Comparison of ENCODE assay signal across 16 mouse cellular contexts in the genomic region with DNA sequence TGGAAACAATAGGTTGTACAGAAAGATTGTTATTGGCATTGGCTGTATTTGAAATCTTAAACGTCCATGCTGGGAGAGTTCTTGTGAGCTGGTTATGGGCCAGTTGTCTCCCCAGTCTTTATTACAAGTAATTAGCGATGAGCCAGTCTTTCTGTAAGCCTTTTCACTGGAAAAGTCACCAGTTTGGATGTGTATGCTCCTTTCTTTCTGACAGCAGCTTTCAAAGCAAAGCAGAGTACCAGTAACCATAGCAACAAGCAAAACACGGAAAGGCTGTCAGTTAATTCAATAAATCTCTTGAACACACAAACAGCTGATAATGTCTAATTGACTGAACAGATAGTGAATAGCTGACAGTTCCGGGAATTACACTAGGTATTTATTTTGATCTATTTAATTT.
DNase-seq lines count a peak whose midpoint lies in the region; ATAC-seq and TF ChIP-seq lines count a peak whose summit lies in the region.
"Had no signal": no experiment of that assay in that cellular context is flagged by ENCODE, and none has a peak within 500 bp of the region (broad histone marks: within the 10 kb centered on the region; RNA-seq: fewer than 3 reads in every experiment).

No protein-coding gene starts in this region.

- H3K36me3 ChIP-seq in embryonic facial prominence, embryonic 15.5 days, result no peaks in the 10 kb centered on the region
- H3K36me3 ChIP-seq in hindbrain, postnatal 0 days (ENCODE audit: insufficient read depth, low read length), result no peaks in the 10 kb centered on the region
- no peaks in the 10 kb centered on the region for H3K36me3 ChIP-seq in neural tube, embryonic 13.5 days
- H3K36me3 ChIP-seq: limb, embryonic 12.5 days; stomach, embryonic 15.5 days had no signal

- no peaks in the 10 kb centered on the region for H3K9me3 ChIP-seq in embryonic facial prominence, embryonic 15.5 days (replicated peaks)
- no peaks in the 10 kb centered on the region for H3K9me3 ChIP-seq in hindbrain, postnatal 0 days (ENCODE audit: low read length)
- no peaks in the 10 kb centered on the region for H3K9me3 ChIP-seq in neural tube, embryonic 13.5 days
- H3K9me3 ChIP-seq: limb, embryonic 12.5 days; megakaryocyte, embryonic 14.5 days; stomach, embryonic 15.5 days had no signal

- H3K4me1 ChIP-seq in embryonic facial prominence, embryonic 15.5 days, result peaks cover 11% of the 10 kb centered on the region
- H3K4me1 ChIP-seq in hindbrain, postnatal 0 days (ENCODE audit: insufficient read depth, low read length), result peaks cover 4% of the 10 kb centered on the region
- H3K4me1 ChIP-seq in neural tube, embryonic 13.5 days (replicated peaks), result peaks cover 16% of the 10 kb centered on the region
- H3K4me1 ChIP-seq: megakaryocyte, embryonic 14.5 days; stomach, embryonic 15.5 days had no signal

- 52% methylated on average over 4 of the region's 4 CpGs for WGBS in embryonic facial prominence, embryonic 15.5 days
- 13% methylated on average over 4 of the region's 4 CpGs for WGBS in hindbrain, postnatal 0 days
- WGBS in neural tube, embryonic 13.5 days, result 19% methylated on average over 4 of the region's 4 CpGs

- DNase-seq in layer of hippocampus, adult 11-12 months (ENCODE audit: low spot score), result peak; percentile 11
- DNase-seq in layer of hippocampus, postnatal 25 days (ENCODE audit: extremely low spot score in 1 of 2, low spot score in 1 of 2), result no peak
- peak; percentile 82 for DNase-seq in hindbrain, postnatal 0 days (ENCODE audit: low spot score)
- no peak for DNase-seq in urinary bladder, adult 18-20 months (ENCODE audit: low spot score in 2 of 2)
- no peak for DNase-seq in urinary bladder, adult 2 months (ENCODE audit: low spot score)
- DNase-seq: B cell, adult 2 months; cerebellum, postnatal 25 days; heart, postnatal 10 days; kidney, postnatal 10 days; right cerebral cortex, postnatal 14 days had no signal

- no peak for ATAC-seq in embryonic facial prominence, embryonic 15.5 days (ENCODE audit: insufficient number of reproducible peaks, low FRiP score, low TSS enrichment, low read depth)
- ATAC-seq in hindbrain, postnatal 0 days, result peak; percentile 79
- ATAC-seq in neural tube, embryonic 13.5 days (ENCODE audit: low read depth), result peak; percentile 84
- ATAC-seq in megakaryocyte, adult 5-6 weeks (ENCODE audit: poor library complexity, severe bottlenecking), result no peak

- H3K27me3 ChIP-seq in embryonic facial prominence, embryonic 15.5 days, result no peaks in the 10 kb centered on the region
- H3K27me3 ChIP-seq in hindbrain, postnatal 0 days (ENCODE audit: insufficient read depth, low read length), result no peaks in the 10 kb centered on the region
- no peaks in the 10 kb centered on the region for H3K27me3 ChIP-seq in neural tube, embryonic 13.5 days
- H3K27me3 ChIP-seq: limb, embryonic 12.5 days; megakaryocyte, embryonic 14.5 days; stomach, embryonic 15.5 days had no signal

- H3K4me2 ChIP-seq in embryonic facial prominence, embryonic 15.5 days (replicated peaks), result no peak overlapping the region
- H3K4me2 ChIP-seq in hindbrain, postnatal 0 days (ENCODE audit: low read depth, low read length), result no peak overlapping the region
- no peak overlapping the region for H3K4me2 ChIP-seq in neural tube, embryonic 13.5 days
- H3K4me2 ChIP-seq: limb, embryonic 12.5 days; stomach, embryonic 15.5 days had no signal

- no peak overlapping the region for H3K9ac ChIP-seq in embryonic facial prominence, embryonic 15.5 days
- H3K9ac ChIP-seq in hindbrain, postnatal 0 days (replicated peaks; ENCODE audit: low read length), result no peak overlapping the region
- no peak overlapping the region for H3K9ac ChIP-seq in neural tube, embryonic 13.5 days
- H3K9ac ChIP-seq: limb, embryonic 12.5 days; stomach, embryonic 15.5 days had no signal

- no peak for TF ChIP-seq CTCF in hindbrain, postnatal 0 days (IDR thresholded peaks at IDR 0.05; ENCODE audit: low read depth)

- H3K27ac ChIP-seq in embryonic facial prominence, embryonic 15.5 days (replicated peaks), result 0 out of 2 replicates have a peak overlapping the region, but pooled peaks have one; percentile 11
- H3K27ac ChIP-seq in hindbrain, postnatal 0 days, result peak overlapping the region; percentile 37
- peak overlapping the region; percentile 1; the same call in 1 of the 2 replicates for H3K27ac ChIP-seq in neural tube, embryonic 13.5 days (replicated peaks)
- H3K27ac ChIP-seq: stomach, embryonic 15.5 days had no signal

- no peak overlapping the region for H3K4me3 ChIP-seq in embryonic facial prominence, embryonic 15.5 days (replicated peaks)
- H3K4me3 ChIP-seq in hindbrain, postnatal 0 days (ENCODE audit: low read length), result no peak overlapping the region
- H3K4me3 ChIP-seq in neural tube, embryonic 13.5 days, result no peak overlapping the region
- H3K4me3 ChIP-seq: limb, embryonic 12.5 days; megakaryocyte, embryonic 14.5 days; stomach, embryonic 15.5 days had no signal

Comparison
In these comparisons a context has a peak if more than half of its experiments do, and no peak if none do; other contexts are left out.
1. DNase-seq: peak in layer of hippocampus, adult 11-12 months (single experiment) and hindbrain, postnatal 0 days (single experiment); none in layer of hippocampus, postnatal 25 days (0 of 2), urinary bladder, adult 18-20 months (0 of 2) and urinary bladder, adult 2 months (single experiment).
2. ATAC-seq: peak in hindbrain, postnatal 0 days (single experiment) and neural tube, embryonic 13.5 days (single experiment); none in embryonic facial prominence, embryonic 15.5 days (single experiment) and megakaryocyte, adult 5-6 weeks (single experiment).
3. Peak in every context shown above with its lines, with median percentiles within 50 percentile points of each other: H3K27ac ChIP-seq.